Mouse (Mus musculus) intestine, embryonic 15.5 days (tissue): ENCODE data around the gene Btf3. TPM values are rescaled to one million over a fixed set of nuclear protein-coding genes. Genes with fewer than 3 reads are reported as not detected.

Experiments used
- ATAC-seq: fragments of 200-750 bp; cut with Nextera tagmentation; 2 replicates; pipeline ENCODE4 v1.8.0; 2017; ENCODE audit warnings: moderate TSS enrichment, moderate library complexity
- H3K27ac ChIP-seq: fragments of 300-500 bp; sonication (generic); 2 replicates; pipeline ENCODE4 v1.5.1; 2015; ENCODE audit warnings: mild to moderate bottlenecking, inconsistent platforms
- H3K27me3 ChIP-seq: fragments of 300-500 bp; sonication (generic); replicated peaks from 2 replicates; pipeline ENCODE4 v1.6.1; 2015; ENCODE audit warnings: inconsistent platforms
- H3K36me3 ChIP-seq: fragments of 300-500 bp; sonication (generic); 2 replicates; pipeline ENCODE4 v1.6.1; 2015; ENCODE audit warnings: inconsistent platforms
- H3K4me1 ChIP-seq: fragments of 300-500 bp; sonication (generic); replicated peaks from 2 replicates; pipeline ENCODE4 v1.6.1; 2015; ENCODE audit warnings: inconsistent platforms
- H3K4me2 ChIP-seq: fragments of 300-500 bp; sonication (generic); replicated peaks from 2 replicates; pipeline ENCODE4 v1.6.1; 2015; ENCODE audit warnings: mild to moderate bottlenecking, inconsistent platforms
- H3K4me3 ChIP-seq: fragments of 300-500 bp; sonication (generic); replicated peaks from 2 replicates; pipeline ENCODE4 v1.5.1; 2015; ENCODE audit warnings: inconsistent platforms
- H3K9ac ChIP-seq: fragments of 300-500 bp; sonication (generic); 2 replicates; pipeline ENCODE4 v1.6.1; 2015; ENCODE audit warnings: inconsistent platforms
- H3K9me3 ChIP-seq: fragments of 300-500 bp; sonication (generic); 2 replicates; pipeline ENCODE4 v1.6.1; 2016; ENCODE audit warnings: inconsistent platforms
- WGBS: fragments of 180-500 bp; shearing (Covaris S2); methylation state at CpG from one replicate; pipeline ENCODE4 v1.1.7; 2015; 5-methylcytosine and 5-hydroxymethylcytosine counted together
- polyA plus RNA-seq: library from polyadenylated mRNA; unstranded; fragments of >200 nt; fragmentation: Nextera tagmentation; extraction: Ambion mirVana; gene quantifications from 2 replicates; pipeline ENCODE4 v1.2.1, GENCODE M21; 2015

Btf3 gene
- polyA plus RNA-seq, 1 experiment from 2014 or later: 754 TPM

DNA sequence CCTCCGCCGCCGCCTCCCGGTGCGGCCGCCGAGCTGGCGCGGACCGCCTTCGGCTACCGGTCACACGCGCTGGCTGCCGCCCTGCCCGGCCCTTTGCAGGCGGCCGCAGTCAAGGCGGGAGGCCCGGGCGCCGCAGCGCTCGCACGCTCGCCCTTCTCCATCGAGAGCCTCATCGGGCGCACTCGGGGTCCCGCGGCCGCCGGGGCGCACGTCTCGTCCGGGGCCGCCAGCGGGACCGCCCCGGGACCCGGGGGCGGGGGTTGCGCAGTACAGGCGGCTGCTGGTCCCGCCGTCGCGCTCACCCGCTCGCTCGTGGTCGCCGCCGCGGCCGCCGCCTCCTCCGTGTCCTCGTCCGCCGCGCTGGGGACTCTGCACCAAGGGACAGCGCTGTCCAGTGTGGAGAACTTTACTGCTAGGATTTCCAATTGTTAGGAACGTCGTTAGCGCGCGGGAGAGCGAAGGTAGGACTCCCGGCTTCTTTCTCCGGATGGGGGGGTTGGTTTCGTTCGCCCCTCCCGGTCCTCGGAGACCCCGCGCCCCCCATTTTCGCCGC is 38.8 kb upstream of the Btf3 start:
- no peaks in the 10 kb centered on the region for H3K9me3 ChIP-seq
- H3K36me3 ChIP-seq: no peaks in the 10 kb centered on the region
- peak; percentile 48; the same call in 1 of the 2 replicates for ATAC-seq
- peaks cover 24% of the 10 kb centered on the region for H3K4me1 ChIP-seq
- H3K27me3 ChIP-seq: peaks cover 89% of the 10 kb centered on the region
- peak overlapping the region; percentile 43 for H3K4me3 ChIP-seq
- no peak overlapping the region for H3K27ac ChIP-seq
- WGBS: under 1% methylated on average over 66 of the region's 81 CpGs
- H3K4me2 ChIP-seq: peak overlapping the region; percentile 86
- no peak overlapping the region for H3K9ac ChIP-seq

DNA sequence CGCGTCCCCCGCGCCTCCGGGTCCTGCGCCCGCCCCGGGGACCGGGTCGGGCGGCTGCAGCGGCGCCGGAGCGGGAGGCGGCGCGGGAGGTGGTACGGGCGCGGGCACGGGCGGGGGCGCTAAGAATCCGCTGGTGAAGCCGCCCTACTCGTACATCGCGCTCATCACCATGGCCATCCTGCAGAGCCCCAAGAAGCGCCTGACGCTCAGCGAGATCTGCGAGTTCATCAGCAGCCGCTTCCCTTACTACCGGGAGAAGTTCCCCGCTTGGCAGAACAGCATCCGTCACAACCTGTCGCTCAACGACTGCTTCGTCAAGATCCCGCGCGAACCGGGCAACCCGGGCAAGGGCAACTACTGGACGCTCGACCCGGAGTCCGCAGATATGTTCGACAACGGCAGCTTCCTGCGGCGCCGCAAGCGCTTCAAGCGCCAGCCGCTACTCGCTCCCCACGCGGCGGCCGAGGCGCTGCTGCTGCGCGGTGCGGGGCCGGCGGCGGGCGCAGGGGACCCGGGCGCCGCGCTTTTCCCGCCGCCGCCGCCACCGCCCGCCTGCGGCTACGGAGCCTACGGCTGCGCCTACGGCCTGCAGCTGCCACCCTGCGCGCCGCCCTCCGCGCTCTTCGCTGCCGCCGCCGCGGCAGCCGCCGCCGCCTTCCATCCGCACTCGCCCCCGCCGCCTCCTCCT is 38.2 kb upstream of the Btf3 start:
- Histone ChIP-seq H3K4me1 (peaks cover 24% of the 10 kb centered on the region), H3K36me3 (no peaks in the 10 kb centered on the region), H3K4me3 (peak overlapping the region; percentile 43), H3K9me3 (no peaks in the 10 kb centered on the region), H3K27me3 (peaks cover 89% of the 10 kb centered on the region), H3K9ac (peak overlapping the region; percentile 26; the same call in 1 of the 2 replicates), H3K27ac (no peak overlapping the region), H3K4me2 (peak overlapping the region; percentile 86)
- under 1% methylated on average over 99 of the region's 102 CpGs for WGBS
- peak; percentile 37 for ATAC-seq

DNA sequence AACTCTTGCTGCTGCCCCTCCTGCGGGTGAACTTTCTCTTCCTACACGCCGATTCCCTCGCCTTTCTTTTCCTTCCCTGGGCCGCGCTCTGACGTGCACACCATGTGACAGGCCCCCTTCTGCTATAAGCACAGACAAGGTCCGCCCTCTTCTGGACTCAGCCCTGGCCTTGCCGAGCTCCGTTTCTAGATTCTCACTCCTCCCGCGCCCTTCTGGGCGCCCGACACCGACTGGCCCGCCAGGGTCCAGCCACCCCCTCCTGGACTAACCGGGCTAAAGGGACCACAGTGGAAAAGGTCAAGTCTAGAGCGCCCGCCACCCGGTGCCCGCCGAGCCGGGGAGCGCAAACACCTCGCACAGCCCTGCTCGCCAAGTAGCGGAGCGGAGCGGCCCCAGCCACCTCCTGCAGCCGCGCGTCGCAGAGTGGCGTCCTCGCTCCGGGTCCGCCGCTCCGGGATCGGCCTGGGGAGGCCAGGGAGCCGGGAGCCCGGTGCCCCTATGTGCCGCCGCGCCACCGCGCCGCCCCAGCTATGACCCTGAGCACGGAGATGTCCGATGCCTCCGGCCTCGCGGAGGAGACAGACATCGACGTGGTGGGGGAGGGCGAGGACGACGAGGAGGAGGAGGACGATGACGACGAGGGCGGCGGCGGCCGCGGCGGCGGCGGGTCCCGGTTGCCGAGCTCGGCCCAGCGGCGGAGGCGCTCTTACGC is 37.4 kb upstream of the Btf3 start, which contains the start of gene Foxd1:
Gene Foxd1 (plus strand): TSS at position 153 of the 712 bp plus-strand sequence.
- Histone ChIP-seq H3K9ac (peak within 1 kb of the TSS; percentile 26), H3K27ac (no peak within 1 kb of the TSS)
- ATAC-seq: peak; percentile 90

DNA sequence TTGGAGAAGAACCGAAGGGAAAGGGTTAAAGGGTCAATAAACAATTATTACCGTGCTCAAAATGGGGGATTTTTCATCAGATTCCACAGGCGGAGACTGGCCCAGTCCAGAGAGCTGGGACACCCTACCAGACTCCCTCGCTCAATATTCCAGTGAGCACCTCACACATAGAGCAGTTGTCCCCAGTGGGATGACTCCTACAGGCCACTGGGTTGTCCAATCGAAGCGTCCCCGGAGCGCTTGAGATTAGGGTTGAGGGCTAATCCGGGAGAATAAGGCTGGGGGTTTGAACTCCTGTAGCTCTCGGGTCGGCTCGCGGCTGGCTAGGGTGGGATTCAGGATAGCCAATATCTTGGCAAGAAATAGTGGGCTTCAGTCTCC is 36.9 kb upstream of the Btf3 start:
- Histone ChIP-seq H3K4me2 (peak overlapping the region; percentile 86), H3K27me3 (peaks cover 82% of the 10 kb centered on the region), H3K9me3 (no peaks in the 10 kb centered on the region), H3K9ac (no peak overlapping the region), H3K4me1 (peaks cover 24% of the 10 kb centered on the region), H3K4me3 (peak overlapping the region; percentile 43), H3K27ac (no peak overlapping the region), H3K36me3 (no peaks in the 10 kb centered on the region)
- under 1% methylated on average over 13 of the region's 13 CpGs for WGBS
- ATAC-seq: 0 out of 2 replicates have a peak, but pooled peaks have one; percentile 24

More for the DNA sequence above, 37.4 kb upstream of the Btf3 start, which contains the start of gene Foxd1:
- peak within 1 kb of the TSS; percentile 86 for H3K4me2 ChIP-seq
- under 1% methylated on average over 74 of the region's 76 CpGs for WGBS
- no peaks in the 10 kb centered on the region for H3K9me3 ChIP-seq
- peaks cover 88% of the 10 kb centered on the region for H3K27me3 ChIP-seq
- peak within 1 kb of the TSS; percentile 43 for H3K4me3 ChIP-seq
- H3K4me1 ChIP-seq: peaks cover 24% of the 10 kb centered on the region
- H3K36me3 ChIP-seq: no peaks in the 10 kb centered on the region

DNA sequence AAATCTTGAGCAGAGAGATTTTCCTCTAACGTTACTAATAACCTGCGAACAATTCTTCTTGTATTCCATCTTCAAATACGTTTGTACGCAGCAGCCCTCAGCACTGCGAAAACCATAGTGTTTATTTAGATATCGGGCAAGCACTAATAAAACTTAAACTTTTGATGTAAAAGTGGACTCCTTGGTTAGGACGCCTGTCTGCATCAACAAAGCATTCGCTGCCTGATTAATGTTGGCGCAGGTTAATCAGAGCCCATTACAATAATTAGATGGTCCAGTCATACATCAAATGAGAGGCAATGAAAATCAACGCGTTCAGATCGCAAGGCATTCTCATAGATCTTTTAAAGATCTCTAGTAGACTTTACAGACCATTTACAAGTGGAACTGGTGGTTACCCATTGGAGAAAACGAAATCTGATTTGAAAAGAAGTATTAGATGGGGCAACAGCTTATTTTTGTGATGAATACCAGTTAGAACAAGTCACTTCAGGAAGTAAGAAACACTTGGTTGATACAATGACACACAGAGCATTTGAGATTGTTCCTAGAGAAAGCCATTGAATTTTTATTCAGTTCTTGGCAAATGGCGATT is 35.7 kb upstream of the Btf3 start:
- no peak overlapping the region for H3K4me2 ChIP-seq
- H3K9me3 ChIP-seq: no peaks in the 10 kb centered on the region
- H3K9ac ChIP-seq: no peak overlapping the region
- H3K27me3 ChIP-seq: peaks cover 72% of the 10 kb centered on the region
- no peak for ATAC-seq
- no peak overlapping the region for H3K27ac ChIP-seq
- no peak overlapping the region for H3K4me3 ChIP-seq
- H3K4me1 ChIP-seq: peaks cover 24% of the 10 kb centered on the region
- H3K36me3 ChIP-seq: no peaks in the 10 kb centered on the region
- WGBS: 12% methylated on average over 14 of the region's 14 CpGs

DNA sequence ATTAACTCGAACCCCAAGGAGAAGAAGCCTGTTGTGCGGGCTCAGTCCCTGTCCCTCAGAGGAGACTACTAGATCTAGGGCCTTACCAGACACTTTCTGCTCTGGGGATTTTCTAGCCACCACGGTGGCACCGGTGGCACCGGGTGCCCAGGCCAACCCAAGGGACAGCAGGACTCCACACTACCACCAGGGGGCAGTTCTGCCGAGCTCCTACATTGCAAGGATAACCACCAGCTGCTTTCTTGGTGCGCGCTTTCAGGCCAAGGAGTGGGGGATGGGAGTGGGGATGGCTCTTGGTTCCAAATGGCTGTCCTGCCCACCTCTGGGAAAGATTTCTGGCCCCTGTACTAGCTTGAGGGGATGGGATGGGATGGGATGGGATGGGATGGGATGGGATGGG is 34.7 kb upstream of the Btf3 start:
- H3K4me3 ChIP-seq: no peak overlapping the region
- H3K9ac ChIP-seq: no peak overlapping the region
- no peak overlapping the region for H3K4me2 ChIP-seq
- no peaks in the 10 kb centered on the region for H3K9me3 ChIP-seq
- peaks cover 24% of the 10 kb centered on the region for H3K4me1 ChIP-seq
- no peak overlapping the region for H3K27ac ChIP-seq
- ATAC-seq: no peak
- no peaks in the 10 kb centered on the region for H3K36me3 ChIP-seq
- WGBS: 15% methylated on average over 8 of the region's 8 CpGs
- H3K27me3 ChIP-seq: peaks cover 63% of the 10 kb centered on the region

DNA sequence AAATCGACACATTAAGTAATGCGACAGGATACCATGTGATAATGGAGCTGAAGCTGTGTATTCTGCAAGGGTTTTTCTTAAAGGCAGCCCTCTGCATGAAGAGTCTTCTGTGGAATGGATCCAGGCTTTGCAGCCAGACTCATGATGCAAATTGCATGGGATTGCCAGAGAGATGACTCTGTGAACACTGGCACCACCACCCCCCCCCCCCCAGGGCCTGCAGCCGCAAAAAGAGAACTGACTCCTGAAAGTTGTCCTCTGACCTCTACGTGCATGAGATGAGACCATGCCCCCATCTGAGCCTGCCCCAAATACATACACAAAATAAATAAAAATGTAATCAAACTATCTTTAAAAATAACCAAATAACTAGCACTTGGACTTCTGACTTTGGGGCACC is 32.7 kb upstream of the Btf3 start:
- H3K27me3 ChIP-seq: peaks cover 50% of the 10 kb centered on the region
- WGBS: 79% methylated on average over 4 of the region's 4 CpGs
- H3K9me3 ChIP-seq: no peaks in the 10 kb centered on the region
- no peak for ATAC-seq
- H3K4me2 ChIP-seq: no peak overlapping the region
- H3K4me1 ChIP-seq: peaks cover 9% of the 10 kb centered on the region
- H3K4me3 ChIP-seq: no peak overlapping the region
- no peak overlapping the region for H3K27ac ChIP-seq
- H3K9ac ChIP-seq: no peak overlapping the region
- no peaks in the 10 kb centered on the region for H3K36me3 ChIP-seq

DNA sequence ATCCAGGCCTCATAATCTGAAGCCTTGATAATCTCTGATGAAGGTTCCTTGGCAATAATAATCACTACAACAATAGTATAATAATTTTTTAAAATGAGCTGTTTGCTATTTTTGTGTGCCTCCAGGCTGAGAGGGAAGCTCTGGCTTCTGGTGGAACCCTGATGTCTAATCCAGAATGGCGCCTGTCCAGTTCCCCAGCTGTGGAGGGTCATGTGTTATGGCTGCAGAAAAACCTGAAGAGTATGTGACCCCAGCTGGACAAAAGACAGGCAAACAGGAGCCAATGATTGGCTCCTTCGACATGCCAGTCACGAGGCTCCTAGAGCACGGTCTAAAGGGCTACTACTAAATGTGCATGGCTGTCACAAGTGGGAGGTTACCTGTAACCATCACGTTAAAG is 23.7 kb upstream of the Btf3 start:
- Histone ChIP-seq H3K27ac (no peak overlapping the region), H3K4me1 (no peaks in the 10 kb centered on the region), H3K27me3 (0 out of 2 replicates have a peak, but pooled peaks cover 4% of the 10 kb centered on the region), H3K4me3 (no peak overlapping the region), H3K9me3 (no peaks in the 10 kb centered on the region), H3K4me2 (no peak overlapping the region), H3K36me3 (no peaks in the 10 kb centered on the region), H3K9ac (no peak overlapping the region)
- no peak for ATAC-seq
- WGBS: 78% methylated on average over 5 of the region's 5 CpGs

DNA sequence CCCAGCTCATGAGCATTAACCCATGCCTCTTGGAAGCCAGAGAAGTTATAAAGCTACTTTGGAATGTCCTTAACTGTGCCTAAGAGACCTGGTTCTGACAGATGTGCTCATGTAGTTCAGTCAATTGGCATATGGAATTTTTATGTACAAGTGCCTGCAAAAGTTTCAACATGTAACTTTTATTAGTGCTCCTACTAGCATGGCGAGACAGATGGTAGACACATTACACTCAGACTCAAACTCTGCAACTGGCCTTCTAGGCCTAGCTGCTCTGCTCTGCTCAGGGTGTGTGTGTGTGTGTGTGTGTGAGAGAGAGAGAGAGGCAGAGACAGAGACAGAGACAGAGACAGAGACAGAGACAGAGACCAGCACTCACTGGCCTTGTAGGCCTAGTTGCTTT is 19.4 kb upstream of the Btf3 start:
- H3K4me1 ChIP-seq: no peaks in the 10 kb centered on the region
- 93% methylated on average over 1 of the region's 1 CpGs for WGBS

DNA sequence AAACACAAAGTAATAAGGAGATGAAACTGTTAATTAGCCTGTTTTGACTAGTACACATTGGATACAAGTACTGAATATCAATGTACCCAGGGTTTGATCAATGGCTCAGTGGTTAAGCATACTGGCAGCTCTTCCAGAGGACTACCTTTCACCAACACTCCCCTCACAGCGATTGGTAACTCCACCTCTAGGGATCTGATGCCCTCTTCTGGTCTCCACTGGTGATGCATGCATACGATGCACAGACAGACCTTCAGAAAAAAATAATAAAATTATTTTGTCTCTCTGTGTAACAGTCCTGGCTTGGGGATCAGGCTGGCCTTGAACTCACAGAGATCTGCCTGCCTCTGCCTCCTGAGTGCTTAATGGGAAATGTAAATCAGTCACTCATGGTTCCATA is 15.3 kb upstream of the Btf3 start:
- no peaks in the 10 kb centered on the region for H3K4me1 ChIP-seq
- H3K9me3 ChIP-seq: no peaks in the 10 kb centered on the region
- 52% methylated on average over 2 of the region's 2 CpGs for WGBS
- H3K9ac ChIP-seq: no peak overlapping the region
- H3K4me2 ChIP-seq: no peak overlapping the region
- no peak for ATAC-seq
- H3K36me3 ChIP-seq: no peaks in the 10 kb centered on the region
- H3K27me3 ChIP-seq: no peaks in the 10 kb centered on the region
- no peak overlapping the region for H3K27ac ChIP-seq
- H3K4me3 ChIP-seq: no peak overlapping the region

More for the DNA sequence above, 19.4 kb upstream of the Btf3 start:
- H3K36me3 ChIP-seq: no peaks in the 10 kb centered on the region
- no peak overlapping the region for H3K27ac ChIP-seq
- no peaks in the 10 kb centered on the region for H3K9me3 ChIP-seq
- H3K9ac ChIP-seq: no peak overlapping the region
- no peak for ATAC-seq
- H3K4me3 ChIP-seq: no peak overlapping the region
- H3K27me3 ChIP-seq: no peaks in the 10 kb centered on the region
- no peak overlapping the region for H3K4me2 ChIP-seq

DNA sequence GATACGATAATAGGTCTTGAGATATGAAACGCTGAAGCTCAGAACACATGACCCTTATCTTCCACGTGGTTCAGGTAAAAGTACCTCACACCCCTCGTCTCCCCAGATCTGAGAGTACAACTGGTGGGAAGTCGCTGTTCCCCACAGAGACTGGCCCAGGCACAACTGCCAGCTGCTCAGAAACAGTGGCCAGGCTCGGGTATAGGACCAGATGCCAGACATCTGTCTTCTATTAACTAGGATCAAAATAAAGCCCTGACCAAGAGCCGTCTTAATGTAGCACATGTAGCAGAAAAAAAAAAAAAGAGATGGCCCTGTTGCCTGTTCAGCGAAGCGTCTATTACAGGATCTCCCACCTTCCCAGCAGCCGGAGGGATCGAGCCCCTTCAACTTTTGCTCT is 8.2 kb upstream of the Btf3 start:
- no peak for ATAC-seq

DNA sequence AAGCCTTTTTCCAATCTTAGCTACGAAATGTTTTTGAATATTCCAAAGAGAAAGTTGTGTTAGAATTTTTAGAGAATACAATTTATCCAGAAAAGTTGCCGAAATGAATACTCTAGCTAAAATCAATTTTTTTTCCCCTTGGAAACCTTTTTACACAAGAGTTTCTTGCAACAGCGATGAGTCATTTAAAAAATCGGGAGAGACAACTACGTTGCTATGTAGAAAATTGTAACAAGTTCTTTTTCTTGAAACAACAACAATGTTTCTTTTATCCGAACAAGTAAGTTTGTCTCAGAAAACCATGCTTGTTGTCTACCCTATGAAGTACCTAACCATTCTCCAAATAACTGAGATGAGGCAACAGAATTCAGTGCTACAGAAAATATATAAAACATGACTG is 1.1 kb upstream of the Btf3 start:
- ATAC-seq: no peak
- Histone ChIP-seq H3K27ac (no peak overlapping the region), H3K9ac (no peak overlapping the region), H3K36me3 (0 out of 2 replicates have a peak, but pooled peaks cover 6% of the 10 kb centered on the region), H3K4me1 (peaks cover 6% of the 10 kb centered on the region), H3K4me3 (no peak overlapping the region), H3K4me2 (no peak overlapping the region), H3K9me3 (no peaks in the 10 kb centered on the region), H3K27me3 (no peaks in the 10 kb centered on the region)
- WGBS: 89% methylated on average over 6 of the region's 6 CpGs

More for the DNA sequence above, 8.2 kb upstream of the Btf3 start:
- Histone ChIP-seq H3K27me3 (no peaks in the 10 kb centered on the region), H3K4me2 (no peak overlapping the region), H3K9ac (no peak overlapping the region), H3K36me3 (no peaks in the 10 kb centered on the region), H3K9me3 (no peaks in the 10 kb centered on the region), H3K27ac (no peak overlapping the region), H3K4me3 (no peak overlapping the region), H3K4me1 (no peaks in the 10 kb centered on the region)
- WGBS: 85% methylated on average over 11 of the region's 11 CpGs
